Mouse (Mus musculus): Measurements from ENCODE around the gene Serping1.

Gene Serping1

GRCm38 (mm10) chr2:84783315-84783714 is 8.1 kb upstream of the Serping1 start:
- DNase-seq (ENCODE audit: low spot score in 2 of 2) = no peak

- no peak for DNase-seq (ENCODE audit: low spot score in 2 of 2)
Observed at GRCm38 (mm10) chr2:84779210-84779609, 4.0 kb upstream of the Serping1 start.

- DNase-seq (ENCODE audit: low spot score in 2 of 2) = no peak
Observed at GRCm38 (mm10) chr2:84777706-84778105, 2.5 kb upstream of the Serping1 start.

GRCm38 (mm10) chr2:84775665-84776064 is 421 bp upstream of the Serping1 start:
- peak in 1 of 2 experiments; percentile 49 for DNase-seq (ENCODE audit: low spot score in 2 of 2)

GRCm38 (mm10) chr2:84774751-84775150 is 493 bp downstream of the Serping1 start:
- peak; percentile 62 to 84 for DNase-seq (ENCODE audit: low spot score in 2 of 2)

GRCm38 (mm10) chr2:84773195-84773594 is 2.0 kb downstream of the Serping1 start:
- DNase-seq (ENCODE audit: low spot score in 2 of 2) = no peak

- no peak for DNase-seq (ENCODE audit: low spot score in 2 of 2)
Observed at GRCm38 (mm10) chr2:84772454-84772853, 2.8 kb downstream of the Serping1 start.

- DNase-seq (ENCODE audit: low spot score in 2 of 2) = peak in 1 of 2 experiments; percentile 54
Observed at GRCm38 (mm10) chr2:84770501-84770900, 4.7 kb downstream of the Serping1 start.

GRCm38 (mm10) chr2:84762818-84763217 is 12.4 kb downstream of the Serping1 start:
- no peak for DNase-seq (ENCODE audit: low spot score in 2 of 2)

GRCm38 (mm10) chr2:84762295-84762694 is 12.9 kb downstream of the Serping1 start:
- DNase-seq (ENCODE audit: low spot score in 2 of 2) = no peak

- no peak for DNase-seq (ENCODE audit: low spot score in 2 of 2)
Observed at GRCm38 (mm10) chr2:84761840-84762239, 13.4 kb downstream of the Serping1 start.

GRCm38 (mm10) chr2:84761309-84761708 is 13.9 kb downstream of the Serping1 start:
- no peak for DNase-seq (ENCODE audit: low spot score in 2 of 2)

GRCm38 (mm10) chr2:84760777-84761176 is 14.5 kb downstream of the Serping1 start:
- no peak for DNase-seq (ENCODE audit: low spot score in 2 of 2)

- no peak for DNase-seq (ENCODE audit: low spot score in 2 of 2)
Observed at GRCm38 (mm10) chr2:84758542-84759127, 16.6 kb downstream of the Serping1 start.

GRCm38 (mm10) chr2:84757026-84757682 is 18.1 kb downstream of the Serping1 start:
- no peak for DNase-seq (ENCODE audit: low spot score in 2 of 2)

GRCm38 (mm10) chr2:84756245-84756644 is 19.0 kb downstream of the Serping1 start:
- DNase-seq (ENCODE audit: low spot score in 2 of 2) = no peak

GRCm38 (mm10) chr2:84750115-84750514 is 25.1 kb downstream of the Serping1 start:
- DNase-seq (ENCODE audit: low spot score in 2 of 2) = no peak

GRCm38 (mm10) chr2:84744126-84744525 is 31.1 kb downstream of the Serping1 start:
- DNase-seq (ENCODE audit: low spot score in 2 of 2) = no peak

GRCm38 (mm10) chr2:84743561-84743960 is 31.7 kb downstream of the Serping1 start, which contains the start of gene Gm19426:
Gene Gm19426 (minus strand): TSS chr2:84743655.
- peak in 1 of 2 experiments; percentile 54 for DNase-seq (ENCODE audit: low spot score in 2 of 2)

GRCm38 (mm10) chr2:84742451-84743283 is 32.6 kb downstream of the Serping1 start:
- peak in 1 of 2 experiments; percentile 11 for DNase-seq (ENCODE audit: low spot score in 2 of 2)

GRCm38 (mm10) chr2:84741841-84742450 is 33.3 kb downstream of the Serping1 start:
- DNase-seq (ENCODE audit: low spot score in 2 of 2) = peak in 1 of 2 experiments; percentile 42
